Mouse (Mus musculus): Measurements from ENCODE around the gene Rbm19.

DNA sequence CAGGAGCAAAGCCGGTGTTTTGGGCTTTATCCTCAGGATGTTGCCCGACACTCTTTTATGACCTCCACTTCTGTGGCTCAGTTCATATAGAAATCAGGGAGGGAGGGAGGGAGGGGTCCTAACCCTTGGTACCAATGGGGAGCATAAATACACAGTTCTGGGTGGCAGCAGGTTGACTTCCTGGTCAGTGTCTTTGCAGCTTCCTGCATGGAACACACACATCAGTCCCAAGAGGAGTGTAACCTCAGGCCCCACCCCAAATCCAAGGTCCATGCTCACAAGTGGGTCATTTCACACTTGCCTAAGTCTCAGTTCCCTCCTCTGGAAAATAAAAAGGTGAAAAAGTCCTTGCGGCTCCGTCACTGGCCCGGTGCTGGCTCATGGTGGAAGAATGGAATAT lies 129.1 kb downstream of the Rbm19 start:
- TF ChIP-seq CTCF (IDR thresholded peaks at IDR 0.05; ENCODE audit: borderline replicate concordance, extremely low read depth, insufficient read depth, insufficient read length), result no peak
- TF ChIP-seq POLR2A (IDR thresholded peaks at IDR 0.05; ENCODE audit: borderline replicate concordance, extremely low read depth, insufficient read depth, insufficient read length, poor library complexity, severe bottlenecking), result no peak
